In the genomic region with DNA sequence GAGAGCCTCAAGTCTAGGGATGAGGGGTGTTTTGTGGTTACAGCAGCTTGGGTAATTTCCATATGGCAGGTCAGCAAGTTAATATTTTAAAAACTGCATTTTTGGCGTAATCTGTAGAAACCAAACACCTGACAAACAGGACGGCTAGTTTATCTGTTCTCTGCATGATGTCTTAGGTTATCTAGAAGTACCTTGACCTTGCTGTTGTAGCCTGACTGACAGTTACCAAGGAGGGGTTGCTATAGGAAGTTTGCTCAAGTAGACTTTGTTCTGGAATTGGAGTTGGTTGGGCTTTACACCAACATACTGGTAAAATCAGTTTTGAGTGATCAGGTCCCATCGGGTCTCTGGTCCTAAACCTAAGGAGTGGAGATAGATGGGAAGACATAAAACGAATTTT, we compare ENCODE assay signal across 21 mouse cellular contexts. TPM values are rescaled to one million over a fixed set of nuclear protein-coding genes. Genes with fewer than 3 reads are reported as not detected.
DNase-seq lines count a peak whose midpoint lies in the region; ATAC-seq and TF ChIP-seq lines count a peak whose summit lies in the region.
"Had no signal": no experiment of that assay in that cellular context is flagged by ENCODE, and none has a peak within 500 bp of the region (broad histone marks: within the 10 kb centered on the region; RNA-seq: fewer than 3 reads in every experiment).

No protein-coding gene starts in this region.

- H3K9ac ChIP-seq in MEL (ENCODE audit: control insufficient read depth, low read depth, low read length, poor library complexity, severe bottlenecking) = no peak overlapping the region
- no peak overlapping the region for H3K9ac ChIP-seq in intestine, embryonic 16.5 days (ENCODE audit: low read depth, low read length)
- H3K9ac ChIP-seq: embryonic facial prominence, embryonic 15.5 days; forebrain, embryonic 12.5 days; heart, embryonic 15.5 days; hindbrain, embryonic 14.5 days had no signal

- H3K36me3 ChIP-seq in MEL (ENCODE audit: control insufficient read depth in 1 of 2, insufficient read depth in 2 of 2, low read length in 2 of 2) = peaks cover 0 to 3% of the 10 kb centered on the region in 2 experiments; a peak in 1 of 4 replicates
- no peaks in the 10 kb centered on the region for H3K36me3 ChIP-seq in intestine, embryonic 16.5 days (ENCODE audit: control insufficient read depth, insufficient read depth, low read length)
- H3K36me3 ChIP-seq: embryonic facial prominence, embryonic 15.5 days; forebrain, embryonic 12.5 days; heart, embryonic 15.5 days had no signal

- H3K4me1 ChIP-seq in MEL (ENCODE audit: control insufficient read depth in 1 of 2, insufficient read depth in 2 of 2, low read length in 2 of 2) = peaks cover 0 to 3% of the 10 kb centered on the region in 2 experiments; a peak in 2 of 4 replicates
- H3K4me1 ChIP-seq in intestine, embryonic 16.5 days (ENCODE audit: control insufficient read depth, insufficient read depth, low read length) = no peaks in the 10 kb centered on the region; the same call in 1 of the 2 replicates

- TF ChIP-seq EP300 in MEL (IDR thresholded peaks at IDR 0.05; ENCODE audit: low read depth in 1 of 2, low read length in 2 of 2) = 0 out of 4 replicates have a peak, but pooled peaks of 1 of the 2 experiments have one; percentile 39

- TF ChIP-seq POLR2A in MEL (IDR thresholded peaks at IDR 0.05; ENCODE audit: control insufficient read depth in 1 of 2, insufficient read depth in 1 of 2, low read depth in 1 of 2, low read length in 2 of 2, poor library complexity in 1 of 2) = no peak

- peak; percentile 24 for DNase-seq in MEL (ENCODE audit: low read depth, low spot score)
- DNase-seq in c-Kit-positive CD71-positive TER-119-positive erythroid progenitor cells, embryonic 14.5 days (ENCODE audit: low spot score) = peak; percentile 12
- DNase-seq in left cerebral cortex, adult 9 months (ENCODE audit: low spot score in 2 of 2) = no peak
- no peak for DNase-seq in thymus, postnatal 25 days
- no peak for DNase-seq in embryo, embryonic 9.5 days (ENCODE audit: extremely low spot score)
- DNase-seq in adrenal gland, postnatal 25 days = no peak
- DNase-seq: adrenal gland, adult 8-10 months; cerebellum, adult 2 months; cerebellum, postnatal 10 days; gastrocnemius, postnatal 14 days; heart, adult 2 months; heart, postnatal 14 days had no signal

- no peak for TF ChIP-seq RAD21 in MEL (IDR thresholded peaks at IDR 0.05; ENCODE audit: low read depth, low read length)

- H3K9me3 ChIP-seq in MEL (replicated peaks; ENCODE audit: insufficient read depth, low read length) = no peaks in the 10 kb centered on the region
- H3K9me3 ChIP-seq in intestine, embryonic 16.5 days (ENCODE audit: control insufficient read depth, low read length) = no peaks in the 10 kb centered on the region
- H3K9me3 ChIP-seq: embryonic facial prominence, embryonic 15.5 days; forebrain, embryonic 12.5 days; heart, embryonic 15.5 days had no signal

- no peak overlapping the region for H3K4me3 ChIP-seq in MEL (ENCODE audit: control insufficient read depth in 1 of 2, insufficient read depth in 1 of 2, low read depth in 2 of 2, low read length in 2 of 2)
- no peak overlapping the region for H3K4me3 ChIP-seq in intestine, embryonic 16.5 days (ENCODE audit: low read length)
- H3K4me3 ChIP-seq: embryonic facial prominence, embryonic 15.5 days; forebrain, embryonic 12.5 days; heart, adult 2 months; heart, embryonic 15.5 days had no signal

- no peak overlapping the region for H3K27ac ChIP-seq in MEL (ENCODE audit: control insufficient read depth, low read depth, low read length)
- H3K27ac ChIP-seq in intestine, embryonic 16.5 days (ENCODE audit: low read length) = no peak overlapping the region
- H3K27ac ChIP-seq: embryonic facial prominence, embryonic 15.5 days; forebrain, embryonic 12.5 days; heart, adult 2 months; heart, embryonic 15.5 days; hindbrain, embryonic 14.5 days had no signal

- ATAC-seq in intestine, embryonic 16.5 days = peak; percentile 81
- peak; percentile 63 for ATAC-seq in megakaryocyte progenitor cell, adult 5-6 weeks (replicated peaks; ENCODE audit: poor library complexity)
- ATAC-seq: forebrain, embryonic 16.5 days had no signal

- 0 out of 2 replicates have a peak overlapping the region, but pooled peaks have one; percentile 7 for H3K4me2 ChIP-seq in intestine, embryonic 16.5 days (ENCODE audit: low read depth, low read length)
- H3K4me2 ChIP-seq: embryonic facial prominence, embryonic 15.5 days; forebrain, embryonic 12.5 days; heart, embryonic 11.5 days; heart, embryonic 15.5 days; hindbrain, embryonic 14.5 days had no signal

- no peaks in the 10 kb centered on the region for H3K79me2 ChIP-seq in MEL (ENCODE audit: control insufficient read depth, insufficient read depth, low read length, poor library complexity)

- WGBS in intestine, embryonic 16.5 days = 62% methylated on average over 4 of the region's 4 CpGs

- TF ChIP-seq CTCF in MEL (IDR thresholded peaks at IDR 0.05 in 2 of 3, conservative IDR thresholded peaks at IDR 0.05 in 1 of 3; ENCODE audit: control insufficient read depth in 1 of 3, insufficient read depth in 1 of 3, low read depth in 2 of 3, low read length in 3 of 3, poor library complexity in 1 of 3, severe bottlenecking in 1 of 3) = no peak

- no peaks in the 10 kb centered on the region for H3K27me3 ChIP-seq in MEL (ENCODE audit: control insufficient read depth in 1 of 2, insufficient read depth in 2 of 2, low read length in 2 of 2)
- no peaks in the 10 kb centered on the region for H3K27me3 ChIP-seq in intestine, embryonic 16.5 days (replicated peaks; ENCODE audit: control insufficient read depth, insufficient read depth, low read length)
- H3K27me3 ChIP-seq: CH12.LX; embryonic facial prominence, embryonic 15.5 days; forebrain, embryonic 12.5 days; heart, embryonic 15.5 days had no signal

TF ChIP-seq in MEL, 35 proteins besides CTCF, POLR2A, EP300 and RAD21:
- TF ChIP-seq ETS1 (IDR thresholded peaks at IDR 0.05; ENCODE audit: low read depth, low read length) (0 out of 2 replicates have a peak, but pooled peaks have one; percentile 11), BHLHE40 (IDR thresholded peaks at IDR 0.05; ENCODE audit: borderline replicate concordance, low read depth, low read length) (no peak)

RNA-seq across cellular contexts. Expression of a gene that starts 32.8 kb away (rescaled TPM):
- 61.5 and 73.0 TPM in 2 replicates for total RNA-seq in MEL (2012; rRNA removed)
- 10 to 100 TPM in 1 of 2 experiments, not detected in 1; 53.7 TPM for polyA plus RNA-seq in MEL (2012; ENCODE audit: insufficient read depth in 1 of 2, insufficient read length in 2 of 2, low read depth in 1 of 2, low replicate concordance in 2 of 2, missing spikeins in 1 of 2)
- 94.0 and 97.8 TPM in 2 replicates for polyA plus RNA-seq in intestine, embryonic 16.5 days (2015; fragmentation: Nextera tagmentation; extraction: Ambion mirVana)
- total RNA-seq in megakaryocyte progenitor cell, adult 5-6 weeks (2015) = 54.5 and 55.9 TPM in 2 replicates
- 32.6 and 35.1 TPM in 2 replicates for total RNA-seq in megakaryocyte progenitor cell, adult 5-6 weeks (2017)
- total RNA-seq in adrenal gland, postnatal 25 days (2021) = 64.1 and 67.8 TPM in 2 replicates

RNA-seq across cellular contexts. Expression of a gene that starts 33.1 kb away (rescaled TPM):
- total RNA-seq in MEL (2012; rRNA removed) = 17.0 and 17.1 TPM in 2 replicates
- 10 to 100 TPM in 1 of 2 experiments, not detected in 1; 37.9 TPM for polyA plus RNA-seq in MEL (2012; ENCODE audit: insufficient read depth in 1 of 2, insufficient read length in 2 of 2, low read depth in 1 of 2, low replicate concordance in 2 of 2, missing spikeins in 1 of 2)
- 47.2 and 47.3 TPM in 2 replicates for polyA plus RNA-seq in intestine, embryonic 16.5 days (2015; fragmentation: Nextera tagmentation; extraction: Ambion mirVana)
- total RNA-seq in megakaryocyte progenitor cell, adult 5-6 weeks (2015) = 38.3 and 38.9 TPM in 2 replicates
- 27.8 and 33.2 TPM in 2 replicates for total RNA-seq in megakaryocyte progenitor cell, adult 5-6 weeks (2017)
- total RNA-seq in adrenal gland, postnatal 25 days (2021) = 28.8 and 33.8 TPM in 2 replicates

Comparison
In these comparisons a context has a peak if more than half of its experiments do, and no peak if none do; other contexts are left out.
1. DNase-seq: peak in MEL (single experiment) and c-Kit-positive CD71-positive TER-119-positive erythroid progenitor cells, embryonic 14.5 days (single experiment); none in left cerebral cortex, adult 9 months (0 of 2), thymus, postnatal 25 days (single experiment), embryo, embryonic 9.5 days (single experiment) and adrenal gland, postnatal 25 days (single experiment).